9 mouse cellular contexts compared by ENCODE assay signal in the genomic region with DNA sequence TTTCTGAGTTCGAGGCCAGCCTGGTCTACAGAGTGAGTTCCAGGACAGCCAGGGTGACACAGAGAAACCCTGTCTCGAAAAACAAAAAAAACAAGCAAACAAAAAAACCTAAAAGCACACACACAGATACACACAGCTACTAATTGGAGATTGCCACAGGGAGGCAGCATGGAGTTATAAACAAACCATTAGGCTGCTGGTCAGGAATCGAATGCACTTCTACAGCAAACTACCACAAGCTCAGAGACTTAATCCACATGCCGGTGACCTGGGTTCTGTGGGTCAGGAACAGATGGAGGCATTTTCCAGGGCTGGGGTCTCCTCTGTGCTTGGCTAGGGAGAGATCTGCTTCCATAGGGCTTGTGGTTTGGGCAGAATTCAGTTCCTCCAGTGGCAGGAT. TPM values are rescaled to one million over a fixed set of nuclear protein-coding genes. Genes with fewer than 3 reads are reported as not detected.
A peak's percentile ranks its signal among the peaks of the same experiment; 100 is the strongest.
DNase-seq lines count a peak whose midpoint lies in the region; ATAC-seq and TF ChIP-seq lines count a peak whose summit lies in the region.
"Had no signal": no experiment of that assay in that cellular context is flagged by ENCODE, and none has a peak within 500 bp of the region (broad histone marks: within the 10 kb centered on the region; RNA-seq: fewer than 3 reads in every experiment).

No protein-coding gene starts in this region.

- no peaks in the 10 kb centered on the region for H3K36me3 ChIP-seq in forebrain, embryonic 14.5 days (ENCODE audit: control insufficient read depth, insufficient read depth, low read length)
- no peaks in the 10 kb centered on the region for H3K36me3 ChIP-seq in forebrain, embryonic 12.5 days (replicated peaks)
- H3K36me3 ChIP-seq in midbrain, postnatal 0 days (ENCODE audit: insufficient read depth, low read length): no peaks in the 10 kb centered on the region
- H3K36me3 ChIP-seq in midbrain, embryonic 13.5 days: no peaks in the 10 kb centered on the region
- H3K36me3 ChIP-seq: liver, embryonic 15.5 days had no signal

- no peak for ATAC-seq in forebrain, embryonic 14.5 days
- no peak for ATAC-seq in forebrain, embryonic 12.5 days (ENCODE audit: low FRiP score)
- ATAC-seq in midbrain, postnatal 0 days (ENCODE audit: low FRiP score): no peak
- no peak for ATAC-seq in midbrain, embryonic 13.5 days

- 35% methylated on average over 4 of the region's 4 CpGs for whole genome bisulfite sequencing in forebrain, embryonic 14.5 days
- 42% methylated on average over 4 of the region's 4 CpGs for WGBS in forebrain, embryonic 12.5 days
- 45% methylated on average over 4 of the region's 4 CpGs for WGBS in midbrain, postnatal 0 days
- WGBS in midbrain, embryonic 13.5 days: 52% methylated on average over 4 of the region's 4 CpGs
- WGBS in lung, adult 2 months: 31% methylated on average over 4 of the region's 4 CpGs

- H3K9me3 ChIP-seq in forebrain, embryonic 14.5 days (replicated peaks; ENCODE audit: control insufficient read depth, low read length): no peaks in the 10 kb centered on the region
- H3K9me3 ChIP-seq in forebrain, embryonic 12.5 days: no peaks in the 10 kb centered on the region
- no peaks in the 10 kb centered on the region for H3K9me3 ChIP-seq in midbrain, postnatal 0 days (ENCODE audit: low read length)
- no peaks in the 10 kb centered on the region for H3K9me3 ChIP-seq in midbrain, embryonic 13.5 days
- H3K9me3 ChIP-seq: liver, embryonic 15.5 days had no signal

- no peak overlapping the region for H3K4me3 ChIP-seq in forebrain, embryonic 14.5 days (ENCODE audit: low read depth, low read length)
- no peak overlapping the region for H3K4me3 ChIP-seq in forebrain, embryonic 12.5 days (replicated peaks)
- H3K4me3 ChIP-seq in midbrain, postnatal 0 days (ENCODE audit: low read depth, low read length): no peak overlapping the region
- H3K4me3 ChIP-seq in midbrain, embryonic 13.5 days (replicated peaks): no peak overlapping the region
- H3K4me3 ChIP-seq in lung, adult 2 months (replicated peaks; ENCODE audit: extremely low read depth, low read depth, low read length): no peak overlapping the region
- H3K4me3 ChIP-seq: liver, embryonic 15.5 days had no signal

- no peak overlapping the region for H3K27ac ChIP-seq in forebrain, embryonic 14.5 days (ENCODE audit: low read depth, low read length)
- H3K27ac ChIP-seq in forebrain, embryonic 12.5 days: no peak overlapping the region
- H3K27ac ChIP-seq in midbrain, postnatal 0 days (ENCODE audit: low read depth, low read length): no peak overlapping the region
- H3K27ac ChIP-seq in midbrain, embryonic 13.5 days: no peak overlapping the region
- H3K27ac ChIP-seq: liver, embryonic 15.5 days had no signal

- peak; percentile 67 for TF ChIP-seq CTCF in midbrain, postnatal 0 days (IDR thresholded peaks at IDR 0.05)
- 0 out of 2 replicates have a peak, but pooled peaks have one; percentile 8 for TF ChIP-seq CTCF in lung, adult 2 months (IDR thresholded peaks at IDR 0.05; ENCODE audit: insufficient read depth, low read length)

- peaks cover 5% of the 10 kb centered on the region; the same call in 1 of the 2 replicates for H3K27me3 ChIP-seq in forebrain, embryonic 14.5 days (replicated peaks; ENCODE audit: control insufficient read depth, insufficient read depth, low read length)
- peaks cover 83% of the 10 kb centered on the region for H3K27me3 ChIP-seq in forebrain, embryonic 12.5 days
- no peaks in the 10 kb centered on the region for H3K27me3 ChIP-seq in midbrain, postnatal 0 days (ENCODE audit: insufficient read depth, low read length)
- peaks cover 13% of the 10 kb centered on the region for H3K27me3 ChIP-seq in midbrain, embryonic 13.5 days
- H3K27me3 ChIP-seq: liver, embryonic 15.5 days had no signal

- peak; percentile 64 for DNase-seq in forebrain, embryonic 14.5 days (ENCODE audit: low spot score)
- peak; percentile 67 for DNase-seq in midbrain, postnatal 0 days (ENCODE audit: low spot score)
- DNase-seq in embryo, embryonic 11 days: peak; percentile 55
- peak; percentile 37 for DNase-seq in lung, adult 2 months
- no peak for DNase-seq in cerebellum, adult 9-10 months
- DNase-seq in spleen, postnatal 4 days (ENCODE audit: low spot score in 2 of 2): no peak

- H3K9ac ChIP-seq in forebrain, embryonic 14.5 days (ENCODE audit: low read length): no peak overlapping the region
- H3K9ac ChIP-seq in forebrain, embryonic 12.5 days: no peak overlapping the region
- H3K9ac ChIP-seq in midbrain, postnatal 0 days (replicated peaks; ENCODE audit: low read length, poor library complexity, severe bottlenecking): no peak overlapping the region
- H3K9ac ChIP-seq in midbrain, embryonic 13.5 days (replicated peaks): no peak overlapping the region
- H3K9ac ChIP-seq: liver, embryonic 15.5 days had no signal

- H3K4me2 ChIP-seq in forebrain, embryonic 14.5 days (ENCODE audit: low read length): no peak overlapping the region
- H3K4me2 ChIP-seq in forebrain, embryonic 12.5 days: no peak overlapping the region
- no peak overlapping the region for H3K4me2 ChIP-seq in midbrain, postnatal 0 days (ENCODE audit: low read depth, low read length, poor library complexity, severe bottlenecking)
- H3K4me2 ChIP-seq in midbrain, embryonic 13.5 days (replicated peaks): no peak overlapping the region
- H3K4me2 ChIP-seq: liver, embryonic 15.5 days had no signal

- no peaks in the 10 kb centered on the region; the same call in 1 of the 2 replicates for H3K4me1 ChIP-seq in forebrain, embryonic 14.5 days (ENCODE audit: control insufficient read depth, insufficient read depth, low read length)
- peaks cover 13% of the 10 kb centered on the region for H3K4me1 ChIP-seq in forebrain, embryonic 12.5 days
- H3K4me1 ChIP-seq in midbrain, postnatal 0 days (ENCODE audit: insufficient read depth, low read length): no peaks in the 10 kb centered on the region
- H3K4me1 ChIP-seq in midbrain, embryonic 13.5 days (replicated peaks): 0 out of 2 replicates have a peak, but pooled peaks cover 5% of the 10 kb centered on the region
- peaks cover 2% of the 10 kb centered on the region; the same call in 1 of the 2 replicates for H3K4me1 ChIP-seq in lung, adult 2 months (ENCODE audit: control insufficient read depth, insufficient read depth, low read length)

- no peak for TF ChIP-seq POLR2A in lung, adult 2 months (IDR thresholded peaks at IDR 0.05; ENCODE audit: borderline replicate concordance, extremely low read depth, low read depth, low read length)

RNA-seq across cellular contexts. Expression of a gene that starts 17.6 kb away (rescaled TPM):
- 38.8 and 55.8 TPM in 2 replicates for polyA plus RNA-seq in forebrain, embryonic 14.5 days (2014; fragmentation: Nextera tagmentation; extraction: Ambion mirVana)
- polyA plus RNA-seq in forebrain, embryonic 12.5 days (2016; fragmentation: Nextera tagmentation; extraction: Ambion mirVana): 44.6 and 52.7 TPM in 2 replicates
- total RNA-seq in midbrain, postnatal 0 days (2014; rRNA removed): 53.6 and 57.3 TPM in 2 replicates
- 66.8 TPM in 2 replicates for polyA plus RNA-seq in midbrain, postnatal 0 days (2015; fragmentation: Nextera tagmentation; extraction: Ambion mirVana)
- 77.4 and 79.9 TPM in 2 replicates for polyA plus RNA-seq in midbrain, embryonic 13.5 days (2015; fragmentation: Nextera tagmentation; extraction: Ambion mirVana)
- 29.5 and 36.9 TPM in 2 replicates for polyA plus RNA-seq in lung, adult 2 months (2012; rRNA removed)

Comparison
In these comparisons a context has a peak if more than half of its experiments do, and no peak if none do; other contexts are left out.
1. DNase-seq: peak in forebrain, embryonic 14.5 days (single experiment), midbrain, postnatal 0 days (single experiment), embryo, embryonic 11 days (single experiment) and lung, adult 2 months (single experiment); none in cerebellum, adult 9-10 months (single experiment) and spleen, postnatal 4 days (0 of 2).